Mouse (Mus musculus) urinary bladder, postnatal 0 days (tissue): Measurements from ENCODE around the gene Gabrr2. TPM values are rescaled to one million over a fixed set of nuclear protein-coding genes. Genes with fewer than 3 reads are reported as not detected.

Source experiments
- polyA plus RNA-seq: library from polyadenylated mRNA; unstranded; fragments of >200 nt; fragmentation: Nextera tagmentation; extraction: Ambion mirVana; gene quantifications from 2 replicates; pipeline ENCODE4 v1.2.1, GENCODE M21; 2015

Gabrr2 gene
- polyA plus RNA-seq: 0.16 TPM in 1 of 2 replicates, not detected in the other

DNA sequence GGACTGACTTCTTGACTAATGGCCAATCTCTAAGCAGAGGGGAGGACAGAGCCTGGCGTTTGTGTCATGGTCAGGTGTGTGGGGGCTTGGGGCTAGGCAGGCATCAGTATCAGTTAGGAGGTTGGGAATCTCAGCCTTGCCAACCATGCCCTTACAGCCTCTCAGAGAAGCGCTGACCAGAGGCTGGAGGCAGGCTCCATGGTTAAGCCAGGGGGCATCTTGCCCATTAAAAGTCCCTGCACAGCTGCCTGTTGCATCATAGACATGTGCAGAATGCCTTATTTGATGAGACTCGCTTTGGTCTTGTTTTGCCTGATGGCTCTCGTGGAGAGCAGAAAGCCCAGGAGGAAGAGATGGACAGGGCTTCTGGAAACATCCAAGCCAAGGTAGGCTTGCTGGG is at the start of gene Gabrr2:
Gene Gabrr2, plus strand, starts transcription at position 19 of the 400 bp plus-strand sequence.

DNA sequence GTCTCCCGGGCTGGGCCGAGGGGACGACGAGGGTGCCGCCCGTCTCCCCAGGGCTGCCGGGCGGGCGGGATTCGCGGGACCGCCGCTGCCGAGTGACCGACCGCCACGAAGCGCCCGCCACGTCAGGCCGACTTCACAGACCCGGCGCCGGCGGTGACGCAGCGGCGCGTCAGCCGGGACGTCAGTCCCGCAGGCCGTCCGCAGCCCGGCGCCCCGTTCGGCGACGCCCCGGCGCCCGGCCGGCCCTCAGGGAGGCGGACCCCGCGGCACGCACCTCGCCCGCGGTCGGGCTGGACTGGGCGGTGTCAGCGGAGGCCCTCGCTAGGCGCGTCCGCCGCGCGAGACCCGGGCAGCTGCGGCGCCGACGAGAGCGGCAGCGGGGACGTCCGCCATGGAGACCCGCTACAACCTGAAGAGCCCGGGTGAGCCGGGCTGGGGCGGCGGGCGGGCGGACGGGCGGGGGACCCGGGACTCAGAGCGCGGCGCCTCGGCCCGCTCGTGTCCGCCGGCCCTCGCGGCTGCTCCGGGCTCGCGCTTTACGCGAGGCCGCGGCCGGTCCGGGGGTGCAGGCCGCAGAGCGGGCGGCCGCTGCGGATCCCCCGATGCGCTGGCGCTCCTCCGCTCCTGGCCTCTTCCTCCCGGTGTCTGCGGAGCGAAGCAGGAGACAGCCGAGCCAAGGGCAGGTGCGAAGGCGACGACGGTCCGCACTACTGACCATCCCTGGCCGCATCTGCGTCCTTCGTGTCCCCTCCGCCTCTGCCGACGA is 31.4 kb upstream of the Gabrr2 start, which contains the start of gene Ube2j1:
Gene Ube2j1, plus strand, starts transcription at position 222 of the 766 bp plus-strand sequence.

GRCm38 (mm10) chr4:33132221-33132620 is 69.4 kb downstream of the Gabrr2 start, which contains the start of gene Gabrr1:
Gene Gabrr1 (plus strand): TSS chr4:33132521.

Other genes with a start within 250 kb of the Gabrr2 start
- 0.52 and 0.63 TPM in 2 replicates for gene Ankrd6, start 112.2 kb upstream of the Gabrr2 start, polyA plus RNA-seq
- gene Rragd, start 80.0 kb upstream of the Gabrr2 start, polyA plus RNA-seq: 1.2 and 1.5 TPM in 2 replicates
- 40.0 and 53.3 TPM in 2 replicates for gene Ube2j1, start 31.6 kb upstream of the Gabrr2 start, polyA plus RNA-seq
- not detected in 2 replicates for gene Gabrr1, start 69.5 kb downstream of the Gabrr2 start, polyA plus RNA-seq
- 0.63 and 0.97 TPM in 2 replicates for gene Pm20d2, start 126.7 kb downstream of the Gabrr2 start, polyA plus RNA-seq
- gene Srsf12, start 146.0 kb downstream of the Gabrr2 start, polyA plus RNA-seq: 0.21 and 0.52 TPM in 2 replicates
- gene Pnrc1, start 227.2 kb downstream of the Gabrr2 start, polyA plus RNA-seq: 53.5 and 58.1 TPM in 2 replicates
- 8.5 and 10.3 TPM in 2 replicates for gene Rngtt, start 247.3 kb downstream of the Gabrr2 start, polyA plus RNA-seq